Mouse (Mus musculus) liver, embryonic 14.5 days (tissue): ENCODE measurements around the gene Ccdc83.

ENCODE experiments used
- CTCF ChIP-seq: IDR thresholded peaks from 2 replicates; pipeline ENCODE4 v1.5.1; 2016; ENCODE audit warnings: antibody characterized with exemption, low read depth, control low read depth
- EP300 ChIP-seq: IDR thresholded peaks from 2 replicates; pipeline ENCODE4 v1.6.1; 2016; ENCODE audit warnings: antibody characterized with exemption, low read depth

GRCm38 (mm10) chr7:90175576-90175975 lies 90.0 kb downstream of the Ccdc83 start:
- no peak for TF ChIP-seq CTCF
- no peak for TF ChIP-seq EP300
